Mouse (Mus musculus): Measurements from ENCODE around the gene Syt7. TPM values are rescaled to one million over a fixed set of nuclear protein-coding genes. Genes with fewer than 3 reads are reported as not detected.

Gene Syt7
- polyA plus RNA-seq, 1 experiment from 2014 or later: 7.6 TPM

DNA sequence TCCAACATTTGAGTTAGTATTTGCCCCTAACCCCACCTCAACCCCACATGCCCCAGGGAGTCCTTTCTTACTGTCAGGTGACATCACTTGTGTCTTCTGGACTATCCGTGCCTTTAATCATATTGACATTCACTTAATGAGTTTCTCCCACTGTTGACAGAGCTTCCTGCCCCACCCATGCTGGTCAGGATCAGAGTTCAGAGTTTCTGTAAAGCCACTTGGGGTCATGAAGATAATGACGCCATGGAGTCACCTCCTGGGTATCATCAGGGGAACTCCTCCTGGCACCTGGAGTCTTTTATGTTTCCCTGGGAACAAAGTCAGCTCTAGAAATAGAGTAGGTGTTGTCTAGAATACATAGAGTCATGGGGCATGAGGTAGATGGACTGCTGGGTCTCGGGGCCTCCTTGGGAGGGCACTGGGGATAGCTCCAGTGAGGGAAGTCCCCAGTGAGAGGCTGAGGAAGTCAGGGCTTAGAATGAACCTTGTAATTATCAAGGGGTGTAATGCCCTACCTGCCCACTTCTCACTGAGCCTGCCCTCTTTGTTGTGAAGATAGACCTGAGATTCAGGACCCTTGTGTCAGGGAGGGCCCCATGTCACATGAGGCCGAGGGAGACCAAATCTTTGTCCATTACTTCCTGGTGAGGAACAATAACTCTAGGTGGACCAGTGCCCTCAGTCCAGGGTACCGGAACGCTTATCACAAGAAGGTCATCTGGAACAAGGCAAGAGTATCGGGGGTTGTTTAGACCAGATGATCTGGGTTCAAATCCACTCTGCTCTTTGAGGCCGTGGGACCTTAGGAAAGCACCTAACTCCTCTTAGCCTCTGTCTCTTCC lies 29.6 kb upstream of the Syt7 start:
- H3K9ac ChIP-seq: no peak overlapping the region
- ATAC-seq (ENCODE audit: low FRiP score): no peak
- peaks cover 17% of the 10 kb centered on the region for H3K4me1 ChIP-seq
- H3K9me3 ChIP-seq (replicated peaks): no peaks in the 10 kb centered on the region
- no peak overlapping the region for H3K27ac ChIP-seq
- H3K27me3 ChIP-seq: 0 out of 2 replicates have a peak, but pooled peaks cover 4% of the 10 kb centered on the region
- H3K4me3 ChIP-seq: no peak overlapping the region
- no peak overlapping the region for H3K4me2 ChIP-seq (replicated peaks)
- WGBS: 86% methylated on average over 8 of the region's 8 CpGs
- no peaks in the 10 kb centered on the region for H3K36me3 ChIP-seq

DNA sequence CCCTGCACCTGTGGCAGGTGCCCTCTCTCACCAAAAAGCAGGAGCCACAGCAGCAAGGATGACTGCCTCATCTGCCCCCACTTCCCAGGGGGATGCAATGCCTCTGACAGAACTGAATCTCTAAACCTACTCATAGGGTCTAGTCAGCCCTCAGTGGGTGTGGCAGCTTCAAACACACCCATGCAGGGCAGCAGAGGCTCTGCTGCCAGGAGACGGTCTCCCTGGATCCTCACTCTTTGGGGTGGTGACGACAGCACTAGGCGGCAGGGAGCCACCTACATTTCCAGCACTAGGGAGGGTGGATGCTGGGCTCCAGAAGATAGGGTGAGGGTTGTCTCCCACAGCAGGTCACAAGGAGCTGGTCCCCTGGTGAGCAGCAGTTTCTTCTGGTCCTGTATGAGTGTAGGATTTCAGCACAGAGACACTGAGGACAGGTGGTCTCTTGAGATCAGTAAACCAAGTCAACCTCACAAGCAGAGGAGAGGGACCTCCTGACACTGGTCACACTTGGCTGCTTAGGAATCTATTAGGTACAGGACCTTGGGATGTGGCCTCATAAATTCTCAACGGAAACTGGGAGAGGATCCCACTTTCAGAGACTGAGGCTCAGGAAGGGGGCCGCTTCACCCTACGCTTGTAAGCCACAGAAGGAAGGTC lies 26.3 kb upstream of the Syt7 start:
- Histone ChIP-seq H3K9ac (no peak overlapping the region), H3K27ac (no peak overlapping the region), H3K4me1 (no peaks in the 10 kb centered on the region; the same call in 1 of the 2 replicates), H3K27me3 (0 out of 2 replicates have a peak, but pooled peaks cover 4% of the 10 kb centered on the region), H3K4me2 (replicated peaks) (no peak overlapping the region), H3K9me3 (replicated peaks) (no peaks in the 10 kb centered on the region), H3K36me3 (no peaks in the 10 kb centered on the region), H3K4me3 (no peak overlapping the region)
- WGBS: 69% methylated on average over 6 of the region's 6 CpGs
- no peak for ATAC-seq (ENCODE audit: low FRiP score)

DNA sequence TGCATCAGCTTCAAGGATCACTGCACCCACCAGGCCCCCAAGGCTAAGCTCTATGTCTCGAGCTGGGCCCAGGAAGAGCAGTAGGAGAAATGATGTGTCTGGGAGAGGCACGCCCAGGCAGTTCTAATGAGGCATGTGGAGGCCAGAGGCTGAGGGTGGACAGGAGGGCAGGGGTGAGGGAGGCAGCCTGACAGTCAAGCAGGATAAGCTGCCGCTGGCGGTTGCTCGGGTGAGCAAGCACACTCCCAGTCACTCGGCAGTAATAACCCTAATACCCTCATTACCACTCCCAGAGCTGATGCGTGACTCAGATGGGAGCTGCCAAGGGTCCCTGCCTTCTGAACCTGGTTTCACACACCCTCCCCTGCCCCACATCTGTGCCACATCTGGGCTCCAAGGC lies 25.0 kb upstream of the Syt7 start:
- Histone ChIP-seq H3K9me3 (replicated peaks) (no peaks in the 10 kb centered on the region), H3K27me3 (0 out of 2 replicates have a peak, but pooled peaks cover 4% of the 10 kb centered on the region), H3K4me1 (no peaks in the 10 kb centered on the region; the same call in 1 of the 2 replicates), H3K4me3 (no peak overlapping the region), H3K4me2 (replicated peaks) (no peak overlapping the region), H3K27ac (no peak overlapping the region), H3K36me3 (no peaks in the 10 kb centered on the region), H3K9ac (no peak overlapping the region)
- no peak for ATAC-seq (ENCODE audit: low FRiP score)
- 19% methylated on average over 7 of the region's 7 CpGs for WGBS

DNA sequence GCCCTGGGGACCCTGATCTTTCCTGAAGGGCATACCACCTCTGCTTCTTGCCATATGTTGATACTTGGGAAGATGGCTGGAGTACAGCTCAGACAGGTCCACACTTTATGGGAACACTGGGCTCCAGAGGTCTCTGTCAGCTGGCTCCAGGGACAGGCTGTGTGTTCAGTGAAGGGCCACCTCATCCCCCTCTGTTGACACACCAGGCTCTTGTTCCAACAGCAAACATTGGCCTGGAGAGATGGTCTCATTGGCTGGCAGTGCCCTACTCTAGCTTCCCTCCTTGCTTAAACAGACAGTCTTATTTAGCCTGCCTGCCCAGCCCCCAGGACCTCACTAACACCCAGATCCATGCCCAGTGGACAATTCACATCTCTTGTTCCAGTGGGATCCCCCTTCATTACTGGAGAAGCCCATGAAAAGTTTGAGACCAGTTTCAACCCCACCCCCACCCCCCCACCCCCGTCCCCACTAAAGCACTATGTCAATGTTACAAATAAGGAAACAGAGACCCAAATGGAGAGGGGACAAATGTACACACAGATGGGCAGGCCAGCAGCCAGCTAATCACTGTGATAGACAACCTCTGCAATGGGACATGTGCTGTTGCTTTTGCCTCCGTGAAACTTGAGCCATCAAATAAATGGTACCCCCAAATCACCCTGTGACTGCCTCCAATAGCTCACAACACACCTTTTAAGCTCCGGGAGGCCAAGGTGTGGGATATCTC lies 22.6 kb upstream of the Syt7 start:
- Histone ChIP-seq H3K27ac (no peak overlapping the region), H3K9me3 (replicated peaks) (no peaks in the 10 kb centered on the region), H3K36me3 (no peaks in the 10 kb centered on the region), H3K9ac (no peak overlapping the region), H3K4me3 (no peak overlapping the region), H3K4me2 (replicated peaks) (no peak overlapping the region), H3K27me3 (0 out of 2 replicates have a peak, but pooled peaks cover 4% of the 10 kb centered on the region), H3K4me1 (no peaks in the 10 kb centered on the region; the same call in 1 of the 2 replicates)
- WGBS: 71% methylated on average over 3 of the region's 3 CpGs
- no peak for ATAC-seq (ENCODE audit: low FRiP score)

DNA sequence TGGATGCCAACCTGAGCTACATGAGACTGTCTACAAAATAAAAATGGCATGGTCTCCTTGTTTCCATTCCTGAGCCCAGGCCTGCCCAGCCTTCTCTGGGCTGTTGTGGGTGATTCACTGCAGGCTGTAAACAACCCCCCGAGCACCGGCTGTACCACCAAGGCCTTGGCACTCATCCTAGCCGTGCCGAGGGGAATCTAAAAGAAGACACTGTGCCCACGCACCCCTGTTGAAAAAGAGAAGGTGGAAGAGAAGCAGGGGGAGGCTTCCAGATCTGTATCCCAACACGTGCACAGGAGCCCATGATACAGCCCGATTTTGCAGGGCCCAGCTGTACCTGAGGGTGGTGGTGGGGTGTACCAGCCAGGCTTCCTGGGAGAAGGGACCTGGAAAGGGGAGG lies 21.1 kb upstream of the Syt7 start:
- no peaks in the 10 kb centered on the region for H3K27me3 ChIP-seq
- no peak overlapping the region for H3K9ac ChIP-seq
- WGBS: 80% methylated on average over 7 of the region's 7 CpGs
- no peaks in the 10 kb centered on the region; the same call in 1 of the 2 replicates for H3K4me1 ChIP-seq
- no peaks in the 10 kb centered on the region for H3K9me3 ChIP-seq (replicated peaks)
- H3K4me2 ChIP-seq (replicated peaks): no peak overlapping the region
- no peak for ATAC-seq (ENCODE audit: low FRiP score)
- H3K4me3 ChIP-seq: no peak overlapping the region
- H3K27ac ChIP-seq: no peak overlapping the region
- no peaks in the 10 kb centered on the region for H3K36me3 ChIP-seq

DNA sequence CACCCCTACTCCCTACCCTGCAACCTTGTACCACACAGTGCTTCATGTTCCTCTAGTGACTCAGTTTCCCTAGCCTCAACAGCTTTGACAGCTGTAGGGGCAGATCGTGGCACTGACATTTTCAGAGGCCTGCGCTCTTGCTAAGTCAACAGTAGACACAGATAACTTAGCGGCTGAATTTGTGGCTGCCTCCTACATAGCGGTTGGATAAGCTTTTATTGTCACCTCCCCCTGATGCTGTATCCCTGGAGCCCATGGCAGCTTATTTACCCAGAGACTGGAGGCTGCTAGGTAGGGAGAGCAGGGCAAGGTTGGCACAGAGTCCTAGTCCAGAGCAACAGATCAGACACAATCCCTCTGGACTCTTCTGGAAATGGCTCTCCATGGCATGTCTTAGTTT lies 19.0 kb upstream of the Syt7 start:
- 83% methylated on average over 4 of the region's 4 CpGs for WGBS
- no peaks in the 10 kb centered on the region for H3K9me3 ChIP-seq (replicated peaks)
- no peaks in the 10 kb centered on the region for H3K4me1 ChIP-seq
- no peak overlapping the region for H3K27ac ChIP-seq
- no peak for ATAC-seq (ENCODE audit: low FRiP score)
- H3K4me2 ChIP-seq (replicated peaks): no peak overlapping the region
- no peaks in the 10 kb centered on the region for H3K36me3 ChIP-seq
- no peak overlapping the region for H3K9ac ChIP-seq
- H3K27me3 ChIP-seq: no peaks in the 10 kb centered on the region
- H3K4me3 ChIP-seq: no peak overlapping the region

DNA sequence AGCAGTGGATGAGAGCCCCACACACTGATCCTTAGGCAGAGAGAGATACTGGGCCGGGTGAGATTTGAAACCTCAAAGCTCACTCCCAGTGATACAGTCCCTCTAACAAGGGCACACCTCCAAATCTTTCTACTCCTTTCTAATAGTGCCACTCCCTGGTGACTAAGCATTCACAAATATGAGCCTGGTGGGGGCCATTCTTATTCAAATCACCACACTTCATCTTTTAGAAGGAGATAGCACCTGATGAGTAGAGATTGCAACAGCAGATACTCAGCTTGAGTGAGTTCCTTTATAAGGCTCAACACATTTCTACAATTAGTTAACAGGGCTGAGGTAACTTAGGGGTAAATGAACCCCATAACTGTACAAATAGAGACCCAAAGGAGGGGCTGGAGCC lies 15.7 kb upstream of the Syt7 start:
- Histone ChIP-seq H3K27ac (no peak overlapping the region), H3K9ac (no peak overlapping the region), H3K4me2 (replicated peaks) (no peak overlapping the region), H3K4me1 (no peaks in the 10 kb centered on the region), H3K36me3 (no peaks in the 10 kb centered on the region), H3K9me3 (replicated peaks) (no peaks in the 10 kb centered on the region), H3K27me3 (peaks cover 8% of the 10 kb centered on the region; the same call in 1 of the 2 replicates), H3K4me3 (no peak overlapping the region)
- no peak for ATAC-seq (ENCODE audit: low FRiP score)
- WGBS: 69% methylated on average over 1 of the region's 1 CpGs

DNA sequence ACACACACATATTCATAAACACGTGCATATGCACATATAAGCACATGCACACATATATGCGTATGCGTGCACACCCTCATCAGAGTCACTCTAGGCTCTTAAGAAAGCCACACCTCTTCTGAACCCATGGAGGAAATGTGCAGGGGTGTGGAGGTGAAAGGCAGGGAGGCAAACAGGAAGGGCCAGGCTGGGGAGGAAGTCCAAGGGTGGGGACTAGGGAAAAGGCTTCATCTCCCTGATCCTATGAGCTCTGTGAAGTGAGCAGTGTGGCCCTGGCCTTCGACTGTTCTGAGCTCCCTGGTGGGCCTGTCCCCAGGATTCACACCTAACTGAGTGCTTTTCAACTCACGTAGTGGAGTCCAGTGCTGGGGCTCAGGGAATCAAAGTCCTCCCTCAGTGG lies 13.6 kb upstream of the Syt7 start:
- ATAC-seq (ENCODE audit: low FRiP score): no peak
- H3K9me3 ChIP-seq (replicated peaks): no peaks in the 10 kb centered on the region
- no peak overlapping the region for H3K4me3 ChIP-seq
- no peak overlapping the region for H3K27ac ChIP-seq
- H3K36me3 ChIP-seq: no peaks in the 10 kb centered on the region
- 82% methylated on average over 5 of the region's 5 CpGs for WGBS
- H3K27me3 ChIP-seq: peaks cover 8% of the 10 kb centered on the region; the same call in 1 of the 2 replicates
- no peaks in the 10 kb centered on the region for H3K4me1 ChIP-seq
- no peak overlapping the region for H3K9ac ChIP-seq
- no peak overlapping the region for H3K4me2 ChIP-seq (replicated peaks)

DNA sequence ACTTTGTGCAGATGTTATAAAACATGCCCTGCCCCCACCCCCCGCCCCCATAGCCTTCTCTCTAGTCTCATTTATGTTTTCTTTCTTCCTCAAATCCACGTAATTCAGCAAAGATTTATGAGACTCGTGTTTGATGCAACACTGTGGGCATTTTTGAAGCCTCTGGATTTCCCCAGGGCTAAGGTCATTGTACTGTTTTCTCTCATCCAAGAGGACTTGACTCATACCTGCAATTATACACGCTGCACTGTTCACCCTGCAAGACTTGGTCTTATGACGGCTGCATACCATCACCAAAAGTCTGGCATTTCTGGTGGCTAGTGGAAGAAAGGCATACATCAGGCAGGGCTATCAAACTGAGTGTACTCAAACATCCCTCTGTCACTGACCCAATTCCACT lies 8.9 kb upstream of the Syt7 start:
- Histone ChIP-seq H3K27ac (no peak overlapping the region), H3K4me3 (no peak overlapping the region), H3K9ac (no peak overlapping the region), H3K9me3 (replicated peaks) (no peaks in the 10 kb centered on the region), H3K4me2 (replicated peaks) (no peak overlapping the region), H3K36me3 (no peaks in the 10 kb centered on the region), H3K27me3 (peaks cover 20% of the 10 kb centered on the region), H3K4me1 (no peaks in the 10 kb centered on the region)
- 90% methylated on average over 5 of the region's 5 CpGs for WGBS
- no peak for ATAC-seq (ENCODE audit: low FRiP score)

DNA sequence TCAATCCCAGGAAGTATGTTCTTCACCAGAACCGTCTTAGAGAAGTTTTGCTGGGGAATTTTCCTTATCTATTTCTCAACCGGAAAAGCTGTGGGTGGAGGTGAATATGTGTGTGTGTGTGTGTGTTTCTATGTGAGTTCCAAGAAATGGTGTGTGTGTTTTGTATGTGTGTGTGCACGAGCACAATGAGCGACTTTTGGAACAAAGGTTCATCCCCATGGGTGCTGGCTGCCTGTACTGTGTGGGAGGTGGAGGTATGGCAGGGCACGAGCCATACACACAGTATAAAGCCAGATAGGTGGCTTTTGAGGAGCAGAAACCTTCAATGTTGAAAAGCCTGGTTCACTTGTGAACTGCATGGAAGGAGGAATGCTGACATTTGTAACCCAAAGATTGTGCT lies 1.2 kb upstream of the Syt7 start:
- no peak overlapping the region for H3K4me3 ChIP-seq
- WGBS: 80% methylated on average over 5 of the region's 5 CpGs
- H3K27ac ChIP-seq: no peak overlapping the region
- H3K36me3 ChIP-seq: no peaks in the 10 kb centered on the region
- peaks cover 35% of the 10 kb centered on the region for H3K27me3 ChIP-seq
- no peak overlapping the region for H3K4me2 ChIP-seq (replicated peaks)
- no peak overlapping the region for H3K9ac ChIP-seq
- ATAC-seq (ENCODE audit: low FRiP score): no peak
- H3K9me3 ChIP-seq (replicated peaks): no peaks in the 10 kb centered on the region
- peaks cover 17% of the 10 kb centered on the region for H3K4me1 ChIP-seq

DNA sequence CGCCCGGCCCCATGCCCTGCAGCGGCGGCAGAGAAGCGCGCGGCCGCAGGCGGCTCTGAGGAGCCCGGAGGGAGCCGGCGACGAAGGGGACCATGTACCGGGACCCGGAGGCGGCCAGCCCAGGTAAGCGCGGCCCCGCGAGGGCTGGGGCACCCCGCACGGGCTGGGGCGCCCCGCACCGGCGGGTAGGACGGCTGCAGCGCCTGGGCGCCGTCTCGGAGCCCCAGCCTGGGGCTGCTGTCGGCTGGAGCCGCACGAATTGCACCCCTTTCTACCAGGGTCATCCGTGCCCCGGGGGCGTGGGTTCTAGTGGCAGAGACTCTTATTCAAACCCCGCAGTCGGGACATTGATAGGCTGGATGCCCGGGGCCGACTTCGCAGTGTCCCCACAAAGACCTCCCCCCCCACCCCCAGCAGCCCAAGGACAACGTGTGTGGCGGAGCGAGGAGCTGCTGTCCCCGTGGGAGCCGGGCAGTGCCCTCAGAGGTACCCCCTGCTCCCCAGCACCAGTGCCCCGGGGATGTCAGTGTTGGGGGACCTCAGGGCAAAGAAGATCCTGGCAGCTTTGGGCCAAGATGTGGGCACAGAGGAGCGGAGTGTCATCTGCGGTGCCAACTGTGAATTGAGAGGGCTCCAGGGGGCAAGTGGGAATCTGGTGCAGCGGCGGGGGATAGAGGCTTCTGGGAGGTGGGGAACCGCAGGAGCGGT lies 655 bp downstream of the Syt7 start:
- Histone ChIP-seq H3K4me2 (replicated peaks) (peak overlapping the region; percentile 79), H3K27me3 (peaks cover 35% of the 10 kb centered on the region), H3K9me3 (replicated peaks) (no peaks in the 10 kb centered on the region), H3K4me1 (peaks cover 26% of the 10 kb centered on the region), H3K27ac (0 out of 2 replicates have a peak overlapping the region, but pooled peaks have one; percentile 52), H3K9ac (peak overlapping the region; percentile 83), H3K4me3 (peak overlapping the region; percentile 77), H3K36me3 (no peaks in the 10 kb centered on the region)
- WGBS: under 1% methylated on average over 49 of the region's 54 CpGs
- ATAC-seq (ENCODE audit: low FRiP score): peak; percentile 59
